Comparison of ENCODE assay signal across 16 mouse cellular contexts in the genomic region with DNA sequence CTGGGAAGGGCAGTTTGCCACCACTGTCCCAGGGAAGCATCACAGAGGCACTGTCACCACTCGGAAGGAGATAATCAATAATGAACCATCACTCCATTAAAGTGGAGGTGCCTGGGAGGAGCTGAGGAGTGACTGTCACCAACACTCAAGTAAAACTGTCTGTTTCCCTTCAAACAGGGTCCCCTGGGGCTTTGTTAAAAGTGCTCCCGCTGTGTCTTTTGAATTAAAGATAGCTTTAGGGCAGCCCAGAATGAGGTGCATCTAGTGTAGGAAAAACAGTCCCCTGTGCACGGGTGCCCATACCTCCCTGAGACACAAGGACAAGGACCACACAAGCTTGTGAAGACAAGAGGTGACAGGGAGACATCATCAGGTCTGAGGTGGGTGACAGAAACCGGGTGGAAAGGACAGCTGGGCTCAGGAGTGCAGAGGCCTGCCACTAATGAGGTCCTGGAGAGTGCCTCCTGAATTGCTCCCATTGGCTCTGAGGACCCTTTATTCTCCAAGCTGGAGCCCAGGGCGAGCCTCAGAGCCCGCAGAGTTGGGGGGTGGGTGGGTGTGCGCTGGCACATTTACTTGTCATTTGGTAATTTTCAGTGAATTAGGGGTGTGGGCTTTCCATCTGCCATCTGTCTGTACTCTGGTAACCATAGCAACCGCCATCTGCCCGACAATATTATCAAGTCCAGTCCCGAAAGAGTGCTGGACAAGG. TPM values are rescaled to one million over a fixed set of nuclear protein-coding genes. Genes with fewer than 3 reads are reported as not detected.
DNase-seq lines count a peak whose midpoint lies in the region; ATAC-seq lines count a peak whose summit lies in the region.
"Had no signal": no experiment of that assay in that cellular context is flagged by ENCODE, and none has a peak within 500 bp of the region (broad histone marks: within the 10 kb centered on the region; RNA-seq: fewer than 3 reads in every experiment).

No protein-coding gene starts in this region.

- WGBS in heart, embryonic 13.5 days: 8% methylated on average over 10 of the region's 10 CpGs
- 2% methylated on average over 10 of the region's 10 CpGs for WGBS in forebrain, embryonic 13.5 days
- 3% methylated on average over 10 of the region's 10 CpGs for WGBS in limb, embryonic 11.5 days
- 6% methylated on average over 10 of the region's 10 CpGs for WGBS in neural tube, embryonic 14.5 days

- no peaks in the 10 kb centered on the region for H3K9me3 ChIP-seq in heart, embryonic 13.5 days
- no peaks in the 10 kb centered on the region for H3K9me3 ChIP-seq in forebrain, embryonic 13.5 days (replicated peaks)
- no peaks in the 10 kb centered on the region for H3K9me3 ChIP-seq in limb, embryonic 11.5 days (ENCODE audit: control insufficient read depth, low read length)
- H3K9me3 ChIP-seq in neural tube, embryonic 14.5 days (ENCODE audit: control insufficient read depth, low read length): no peaks in the 10 kb centered on the region
- H3K9me3 ChIP-seq: limb, embryonic 13.5 days had no signal

- DNase-seq in heart, postnatal 10 days: no peak
- DNase-seq in limb, embryonic 11.5 days (ENCODE audit: low spot score): peak; percentile 40
- DNase-seq in cerebellum, adult 9-10 months: no peak
- DNase-seq in yolk sac, embryonic 10.5 days (ENCODE audit: low spot score): no peak
- no peak for DNase-seq in left cerebral cortex, postnatal 25 days (ENCODE audit: low spot score in 2 of 2)
- DNase-seq: adrenal gland, postnatal 10 days; cerebellum, postnatal 36 days; kidney, postnatal 36 days; right cerebral cortex, postnatal 25 days had no signal

- no peak for ATAC-seq in heart, embryonic 13.5 days (ENCODE audit: extremely low read depth, insufficient number of reproducible peaks, low FRiP score, low TSS enrichment)
- peak; percentile 72 for ATAC-seq in forebrain, embryonic 13.5 days
- no peak for ATAC-seq in limb, embryonic 11.5 days (ENCODE audit: insufficient number of reproducible peaks, low FRiP score, low TSS enrichment, low read depth)
- peak; percentile 38 for ATAC-seq in neural tube, embryonic 14.5 days (ENCODE audit: low read depth)

- H3K27ac ChIP-seq in heart, embryonic 13.5 days (replicated peaks): peak overlapping the region; percentile 33
- H3K27ac ChIP-seq in forebrain, embryonic 13.5 days: peak overlapping the region; percentile 98
- no peak overlapping the region for H3K27ac ChIP-seq in limb, embryonic 11.5 days (replicated peaks; ENCODE audit: low read depth, low read length)
- H3K27ac ChIP-seq in neural tube, embryonic 14.5 days (ENCODE audit: low read depth, low read length): peak overlapping the region; percentile 95
- H3K27ac ChIP-seq: limb, embryonic 13.5 days had no signal

- no peaks in the 10 kb centered on the region for H3K36me3 ChIP-seq in heart, embryonic 13.5 days
- peaks cover 17% of the 10 kb centered on the region for H3K36me3 ChIP-seq in forebrain, embryonic 13.5 days (ENCODE audit: poor library complexity, severe bottlenecking)
- H3K36me3 ChIP-seq in limb, embryonic 11.5 days (ENCODE audit: control insufficient read depth, insufficient read depth, low read length): no peaks in the 10 kb centered on the region
- H3K36me3 ChIP-seq in neural tube, embryonic 14.5 days (ENCODE audit: control insufficient read depth, insufficient read depth, low read length): no peaks in the 10 kb centered on the region
- H3K36me3 ChIP-seq: limb, embryonic 13.5 days had no signal

- H3K4me3 ChIP-seq in heart, embryonic 13.5 days: no peak overlapping the region
- H3K4me3 ChIP-seq in forebrain, embryonic 13.5 days: peak overlapping the region; percentile 73
- no peak overlapping the region for H3K4me3 ChIP-seq in limb, embryonic 11.5 days (ENCODE audit: low read depth, low read length)
- peak overlapping the region; percentile 59 for H3K4me3 ChIP-seq in neural tube, embryonic 14.5 days (ENCODE audit: low read depth, low read length)
- H3K4me3 ChIP-seq: limb, embryonic 13.5 days; myocyte had no signal

- intact Hi-C loops in heart, postnatal 10 days (cut with DNase I): no loop called here
- intact Hi-C loops in left cerebral cortex, postnatal 25 days (cut with DNase I): no loop called here

- peak overlapping the region; percentile 90 for H3K4me2 ChIP-seq in heart, embryonic 13.5 days
- peak overlapping the region; percentile 69 for H3K4me2 ChIP-seq in forebrain, embryonic 13.5 days
- no peak overlapping the region for H3K4me2 ChIP-seq in limb, embryonic 11.5 days (ENCODE audit: low read depth, severe bottlenecking)
- H3K4me2 ChIP-seq in neural tube, embryonic 14.5 days (ENCODE audit: low read depth, low read length): peak overlapping the region; percentile 67
- H3K4me2 ChIP-seq: limb, embryonic 13.5 days had no signal

- peaks cover 77% of the 10 kb centered on the region for H3K27me3 ChIP-seq in heart, embryonic 13.5 days (replicated peaks)
- H3K27me3 ChIP-seq in forebrain, embryonic 13.5 days: peaks cover 24% of the 10 kb centered on the region
- peaks cover 51% of the 10 kb centered on the region for H3K27me3 ChIP-seq in limb, embryonic 11.5 days (ENCODE audit: control insufficient read depth, insufficient read depth, low read length)
- peaks cover 4% of the 10 kb centered on the region; the same call in 1 of the 2 replicates for H3K27me3 ChIP-seq in neural tube, embryonic 14.5 days (ENCODE audit: control insufficient read depth, insufficient read depth, low read length)

- H3K9ac ChIP-seq in heart, embryonic 13.5 days: 0 out of 2 replicates have a peak overlapping the region, but pooled peaks have one; percentile 8
- H3K9ac ChIP-seq in forebrain, embryonic 13.5 days: peak overlapping the region; percentile 99
- H3K9ac ChIP-seq in limb, embryonic 11.5 days (ENCODE audit: low read length): no peak overlapping the region
- peak overlapping the region; percentile 60 for H3K9ac ChIP-seq in neural tube, embryonic 14.5 days (replicated peaks; ENCODE audit: low read depth, low read length)
- H3K9ac ChIP-seq: limb, embryonic 13.5 days had no signal

- peaks cover 71% of the 10 kb centered on the region for H3K4me1 ChIP-seq in heart, embryonic 13.5 days
- peaks cover 89% of the 10 kb centered on the region for H3K4me1 ChIP-seq in forebrain, embryonic 13.5 days
- H3K4me1 ChIP-seq in limb, embryonic 11.5 days (ENCODE audit: control insufficient read depth, insufficient read depth, low read length): peaks cover 29% of the 10 kb centered on the region
- peaks cover 38% of the 10 kb centered on the region for H3K4me1 ChIP-seq in neural tube, embryonic 14.5 days (ENCODE audit: control insufficient read depth, insufficient read depth, low read length)

RNA-seq across cellular contexts. Expression of gene Igfbpl1, which starts 2.5 kb away (rescaled TPM):
- 3.2 and 4.6 TPM in 2 replicates for polyA plus RNA-seq in heart, embryonic 13.5 days (2015; fragmentation: Nextera tagmentation; extraction: Ambion mirVana)
- 1 to 10 TPM; 2.6 to 3.8 TPM for total RNA-seq in heart, postnatal 10 days (2021)
- 78.5 and 86.8 TPM in 2 replicates for polyA plus RNA-seq in forebrain, embryonic 13.5 days (2015; fragmentation: Nextera tagmentation; extraction: Ambion mirVana)
- 0.52 and 0.67 TPM in 2 replicates for polyA plus RNA-seq in limb, embryonic 11.5 days (2014; fragmentation: Nextera tagmentation; extraction: Ambion mirVana)
- polyA plus RNA-seq in neural tube, embryonic 14.5 days (2014; fragmentation: Nextera tagmentation; extraction: Ambion mirVana): 55.7 and 75.5 TPM in 2 replicates
- total RNA-seq in left cerebral cortex, postnatal 25 days (2021): under 1 TPM; 0.41 to 0.62 TPM
- polyA plus RNA-seq: C2C12; lung, embryonic 16.5 days; myocyte had no signal

RNA-seq across cellular contexts. Expression of gene Stra6l, which starts 24.3 kb away (rescaled TPM):
- polyA plus RNA-seq in heart, embryonic 13.5 days (2015; fragmentation: Nextera tagmentation; extraction: Ambion mirVana): 0.05 and 0.13 TPM in 2 replicates
- total RNA-seq in heart, postnatal 10 days (2021): not detected
- polyA plus RNA-seq in forebrain, embryonic 13.5 days (2015; fragmentation: Nextera tagmentation; extraction: Ambion mirVana): 1.1 and 1.5 TPM in 2 replicates
- 2.8 and 3.1 TPM in 2 replicates for polyA plus RNA-seq in limb, embryonic 11.5 days (2014; fragmentation: Nextera tagmentation; extraction: Ambion mirVana)
- 0.62 and 0.72 TPM in 2 replicates for polyA plus RNA-seq in neural tube, embryonic 14.5 days (2014; fragmentation: Nextera tagmentation; extraction: Ambion mirVana)
- total RNA-seq in left cerebral cortex, postnatal 25 days (2021): not detected
- polyA plus RNA-seq: C2C12, myocyte had no signal

RNA-seq across cellular contexts. Expression of gene Aldh1b1, which starts 25.4 kb away (rescaled TPM):
- 121 and 130 TPM in 2 replicates for polyA plus RNA-seq in heart, embryonic 13.5 days (2015; fragmentation: Nextera tagmentation; extraction: Ambion mirVana)
- 10 to 100 TPM; 44.4 to 45.5 TPM for total RNA-seq in heart, postnatal 10 days (2021)
- 14.7 and 17.6 TPM in 2 replicates for polyA plus RNA-seq in forebrain, embryonic 13.5 days (2015; fragmentation: Nextera tagmentation; extraction: Ambion mirVana)
- polyA plus RNA-seq in limb, embryonic 11.5 days (2014; fragmentation: Nextera tagmentation; extraction: Ambion mirVana): 0.58 and 0.99 TPM in 2 replicates
- polyA plus RNA-seq in neural tube, embryonic 14.5 days (2014; fragmentation: Nextera tagmentation; extraction: Ambion mirVana): 9.1 and 10.3 TPM in 2 replicates
- 1 to 10 TPM; 5.7 to 6.4 TPM for total RNA-seq in left cerebral cortex, postnatal 25 days (2021)
- polyA plus RNA-seq: C2C12 had no signal

Comparison
In these comparisons a context has a peak if more than half of its experiments do, and no peak if none do; other contexts are left out.
1. ATAC-seq: peak in forebrain, embryonic 13.5 days (single experiment) and neural tube, embryonic 14.5 days (single experiment); none in heart, embryonic 13.5 days (single experiment) and limb, embryonic 11.5 days (single experiment).
2. H3K4me3 ChIP-seq: peak in forebrain, embryonic 13.5 days (single experiment) and neural tube, embryonic 14.5 days (single experiment); none in heart, embryonic 13.5 days (single experiment) and limb, embryonic 11.5 days (single experiment).
3. RNA of gene Igfbpl1, which starts 2.5 kb away (polyA plus RNA-seq): 78.5 to 86.8 TPM in forebrain, embryonic 13.5 days and 55.7 to 75.5 TPM in neural tube, embryonic 14.5 days; 3.2 to 4.6 TPM in heart, embryonic 13.5 days and 0.52 to 0.67 TPM in limb, embryonic 11.5 days; every median in the first group is over 10 times any median in the second.